Mouse (Mus musculus) brain, embryonic 18.5 days (tissue): Measurements from ENCODE around the gene Slc25a21.

Experiments
- DNase-seq: peaks from one replicate; pipeline ENCODE4 v3.0.0-alpha.2; 2012; ENCODE audit warnings: low read depth, low spot score

Gene Slc25a21

GRCm38 (mm10) chr12:56691427-56692079 lies 505.7 kb downstream of the Slc25a21 start, which contains the start of gene Pax9:
Gene Pax9 (plus strand): TSS chr12:56691767.
- DNase-seq = no peak

GRCm38 (mm10) chr12:56691001-56691400 lies 506.3 kb downstream of the Slc25a21 start:
- DNase-seq = no peak

GRCm38 (mm10) chr12:56690366-56690765 lies 506.9 kb downstream of the Slc25a21 start:
- DNase-seq = no peak

- no peak for DNase-seq
Measured at GRCm38 (mm10) chr12:56689736-56690135, 507.5 kb downstream of the Slc25a21 start.

GRCm38 (mm10) chr12:56689331-56689730 lies 507.9 kb downstream of the Slc25a21 start:
- DNase-seq = no peak

GRCm38 (mm10) chr12:56688920-56689319 lies 508.4 kb downstream of the Slc25a21 start:
- DNase-seq = no peak

GRCm38 (mm10) chr12:56688482-56688840 lies 508.8 kb downstream of the Slc25a21 start:
- DNase-seq = no peak

- no peak for DNase-seq
Measured at GRCm38 (mm10) chr12:56687640-56688481, 509.4 kb downstream of the Slc25a21 start.

GRCm38 (mm10) chr12:56681096-56681811 lies 516.0 kb downstream of the Slc25a21 start:
- no peak for DNase-seq

GRCm38 (mm10) chr12:56677620-56678019 lies 519.7 kb downstream of the Slc25a21 start:
- DNase-seq = no peak

- no peak for DNase-seq
Measured at GRCm38 (mm10) chr12:56674726-56675125, 522.5 kb downstream of the Slc25a21 start.

GRCm38 (mm10) chr12:56670795-56671194 lies 526.5 kb downstream of the Slc25a21 start:
- DNase-seq = no peak

- DNase-seq = no peak
Measured at GRCm38 (mm10) chr12:56669451-56670122, 527.7 kb downstream of the Slc25a21 start.
